ENCODE assay signal across 42 mouse cellular contexts in the genomic region with DNA sequence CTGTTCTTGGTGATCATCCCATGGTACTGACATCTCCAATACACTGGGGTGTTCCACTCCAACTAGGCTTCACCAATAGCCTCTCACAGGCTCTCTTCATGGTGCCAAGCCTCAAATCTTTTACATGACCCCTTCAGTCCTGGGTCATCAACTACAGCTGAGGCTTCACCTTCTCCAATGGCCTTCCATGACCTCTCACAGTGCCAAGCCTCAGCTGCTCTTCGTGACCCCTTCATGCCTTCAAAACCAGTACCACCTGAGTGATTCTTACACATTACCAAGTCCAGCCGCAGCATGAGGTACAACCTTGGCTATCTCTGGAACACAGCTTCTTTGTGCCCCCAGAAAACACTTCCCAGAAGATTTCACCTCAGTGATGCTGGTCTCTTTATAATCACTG. TPM values are rescaled to one million over a fixed set of nuclear protein-coding genes. Genes with fewer than 3 reads are reported as not detected.
"Had no signal": no experiment of that assay in that cellular context is flagged by ENCODE, and none has a peak within 500 bp of the region (broad histone marks: within the 10 kb centered on the region; RNA-seq: fewer than 3 reads in every experiment).

No protein-coding gene starts in this region.

RNA-seq across cellular contexts. Expression of a gene that starts 44.5 kb away (rescaled TPM):
- total RNA-seq: heart, postnatal 10 days; heart, postnatal 14 days; heart, postnatal 25 days; heart, postnatal 36 days; hematopoietic stem cell, adult 5-6 weeks; hindbrain, postnatal 0 days; layer of hippocampus, adult 18-20 months; layer of hippocampus, adult 2 months; layer of hippocampus, adult 8-10 months; layer of hippocampus, postnatal 10 days; layer of hippocampus, postnatal 14 days; layer of hippocampus, postnatal 25 days; layer of hippocampus, postnatal 36 days; left cerebral cortex, adult 18-20 months; left cerebral cortex, adult 2 months; left cerebral cortex, adult 8-10 months had no signal
- polyA plus RNA-seq: heart, embryonic 10.5 days; heart, embryonic 11.5 days; heart, embryonic 12.5 days; heart, embryonic 13.5 days; heart, embryonic 14.5 days; heart, embryonic 15.5 days; heart, embryonic 16.5 days; heart, postnatal 0 days; hindbrain, embryonic 10.5 days; hindbrain, embryonic 11.5 days; hindbrain, embryonic 12.5 days; hindbrain, embryonic 13.5 days; hindbrain, embryonic 14.5 days; hindbrain, embryonic 15.5 days; hindbrain, embryonic 16.5 days; hindbrain, postnatal 0 days; inflammation-experienced regulatory T-cells, adult 6 months; intestine, embryonic 14.5 days; intestine, embryonic 15.5 days; intestine, embryonic 16.5 days; intestine, postnatal 0 days; kidney, adult 2 months; kidney, embryonic 14.5 days; kidney, embryonic 15.5 days; kidney, embryonic 16.5 days; kidney, postnatal 0 days; large intestine, adult 2 months had no signal
